Mouse (Mus musculus) midbrain, embryonic 13.5 days (tissue): ENCODE results near the gene Ak8. TPM values are rescaled to one million over a fixed set of nuclear protein-coding genes. Genes with fewer than 3 reads are reported as not detected.

Experiments used
- ATAC-seq: fragments of 200-750 bp; cut with Nextera tagmentation; 2 replicates; pipeline ENCODE4 v1.8.0; 2017; ENCODE audit warnings: mild to moderate bottlenecking, moderate TSS enrichment, moderate library complexity
- H3K27ac ChIP-seq: fragments of 300-500 bp; sonication (generic); 2 replicates; pipeline ENCODE4 v1.5.1; 2015; ENCODE audit warnings: inconsistent platforms, mild to moderate bottlenecking, moderate library complexity
- H3K27me3 ChIP-seq: fragments of 300-500 bp; sonication (generic); 2 replicates; pipeline ENCODE4 v1.6.1; 2015; ENCODE audit warnings: mild to moderate bottlenecking, inconsistent platforms
- H3K36me3 ChIP-seq: fragments of 300-500 bp; sonication (generic); 2 replicates; pipeline ENCODE4 v1.6.1; 2015; ENCODE audit warnings: mild to moderate bottlenecking, inconsistent platforms
- H3K4me1 ChIP-seq: fragments of 300-500 bp; sonication (generic); replicated peaks from 2 replicates; pipeline ENCODE4 v1.6.1; 2015; ENCODE audit warnings: inconsistent platforms
- H3K4me2 ChIP-seq: fragments of 300-500 bp; sonication (generic); replicated peaks from 2 replicates; pipeline ENCODE4 v1.6.1; 2015; ENCODE audit warnings: moderate library complexity, mild to moderate bottlenecking, inconsistent platforms
- H3K4me3 ChIP-seq: fragments of 300-500 bp; sonication (generic); replicated peaks from 2 replicates; pipeline ENCODE4 v1.5.1; 2015; ENCODE audit warnings: mild to moderate bottlenecking, inconsistent platforms
- H3K9ac ChIP-seq: fragments of 300-500 bp; sonication (generic); replicated peaks from 2 replicates; pipeline ENCODE4 v1.6.1; 2015; ENCODE audit warnings: mild to moderate bottlenecking, inconsistent platforms
- H3K9me3 ChIP-seq: fragments of 300-500 bp; sonication (generic); 2 replicates; pipeline ENCODE4 v1.6.1; 2016; ENCODE audit warnings: mild to moderate bottlenecking, inconsistent platforms
- WGBS: fragments of 180-500 bp; shearing (Covaris S2); methylation state at CpG from one replicate; pipeline ENCODE4 v1.1.7; 2015; 5-methylcytosine and 5-hydroxymethylcytosine counted together
- polyA plus RNA-seq: library from polyadenylated mRNA; unstranded; fragments of >200 nt; fragmentation: Nextera tagmentation; extraction: Ambion mirVana; gene quantifications from 2 replicates; pipeline ENCODE4 v1.2.1, GENCODE M21; 2015

Ak8 gene
- polyA plus RNA-seq, 1 experiment from 2014 or later, result 2.2 TPM

DNA sequence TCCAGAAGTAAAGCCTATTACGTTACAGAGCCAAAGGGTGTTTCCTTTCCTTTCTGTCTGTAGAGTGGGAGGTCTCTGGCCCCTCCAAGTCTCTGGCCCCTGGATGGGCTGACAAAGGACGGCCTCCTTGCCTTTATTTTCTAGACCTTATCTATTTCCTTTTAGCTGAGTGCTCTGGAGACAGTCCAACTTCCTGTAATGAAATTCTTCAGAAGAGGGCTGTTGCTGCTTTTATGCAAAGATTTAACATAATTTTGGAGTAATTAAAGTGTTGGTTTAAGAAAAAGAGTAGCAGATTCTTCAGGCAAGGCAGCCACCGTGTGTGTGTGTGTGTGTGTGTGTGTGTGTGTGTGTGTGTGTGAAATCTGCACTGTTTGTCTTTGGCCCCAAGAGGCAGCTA is 98.4 kb downstream of the Ak8 start:
- 27% methylated on average over 3 of the region's 3 CpGs for WGBS
- Histone ChIP-seq H3K9me3 (no peaks in the 10 kb centered on the region), H3K4me2 (no peak overlapping the region), H3K4me3 (no peak overlapping the region), H3K4me1 (peaks cover 33% of the 10 kb centered on the region), H3K36me3 (no peaks in the 10 kb centered on the region), H3K27ac (peak overlapping the region; percentile 80), H3K9ac (no peak overlapping the region), H3K27me3 (peaks cover 3% of the 10 kb centered on the region)
- no peak for ATAC-seq

- WGBS, result 65% methylated on average over 2 of the region's 2 CpGs
- Histone ChIP-seq H3K4me1 (peaks cover 33% of the 10 kb centered on the region), H3K9me3 (no peaks in the 10 kb centered on the region), H3K4me3 (no peak overlapping the region), H3K4me2 (no peak overlapping the region), H3K27ac (no peak overlapping the region), H3K27me3 (peaks cover 3% of the 10 kb centered on the region), H3K9ac (no peak overlapping the region), H3K36me3 (no peaks in the 10 kb centered on the region)
- no peak for ATAC-seq
Measured at GRCm38 (mm10) chr2:28799575-28799974, 99.6 kb downstream of the Ak8 start.

- H3K27ac ChIP-seq, result no peak overlapping the region
- peaks cover 3% of the 10 kb centered on the region for H3K27me3 ChIP-seq
- ATAC-seq, result no peak
- H3K4me1 ChIP-seq, result peaks cover 10% of the 10 kb centered on the region
- H3K9me3 ChIP-seq, result no peaks in the 10 kb centered on the region
- H3K9ac ChIP-seq, result no peak overlapping the region
- no peak overlapping the region for H3K4me2 ChIP-seq
- 92% methylated on average over 7 of the region's 7 CpGs for WGBS
- H3K4me3 ChIP-seq, result no peak overlapping the region
- no peaks in the 10 kb centered on the region for H3K36me3 ChIP-seq
Measured at GRCm38 (mm10) chr2:28803406-28803805, 103.4 kb downstream of the Ak8 start.

DNA sequence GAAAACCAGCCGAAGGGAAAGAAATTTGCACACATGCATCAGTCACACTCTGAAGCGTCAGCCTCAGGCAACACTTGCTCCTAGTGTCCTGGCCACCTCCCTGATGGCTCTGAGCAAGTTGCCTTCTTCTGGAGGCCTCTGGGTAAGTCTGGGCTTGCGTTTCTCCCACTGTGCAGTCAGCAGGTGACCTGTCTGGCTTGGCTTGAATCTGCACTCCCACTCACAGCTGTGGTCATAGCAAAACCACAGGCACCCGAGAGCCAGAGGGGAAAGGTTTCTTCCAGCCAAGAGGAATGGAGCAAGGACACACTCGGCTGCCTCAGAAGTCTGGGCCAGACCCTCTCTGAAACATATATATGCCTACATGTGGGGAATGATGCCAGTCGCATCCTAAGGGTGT is 108.9 kb downstream of the Ak8 start:
- Histone ChIP-seq H3K4me2 (no peak overlapping the region), H3K27ac (no peak overlapping the region), H3K4me3 (no peak overlapping the region), H3K27me3 (no peaks in the 10 kb centered on the region), H3K36me3 (no peaks in the 10 kb centered on the region), H3K9ac (no peak overlapping the region), H3K9me3 (no peaks in the 10 kb centered on the region), H3K4me1 (no peaks in the 10 kb centered on the region)
- WGBS, result 76% methylated on average over 6 of the region's 6 CpGs
- no peak for ATAC-seq

- no peak overlapping the region for H3K4me3 ChIP-seq
- no peaks in the 10 kb centered on the region for H3K4me1 ChIP-seq
- H3K9me3 ChIP-seq, result no peaks in the 10 kb centered on the region
- H3K9ac ChIP-seq, result no peak overlapping the region
- no peak overlapping the region for H3K27ac ChIP-seq
- no peak for ATAC-seq
- no peaks in the 10 kb centered on the region for H3K27me3 ChIP-seq
- WGBS, result 34% methylated on average over 5 of the region's 5 CpGs
- no peak overlapping the region for H3K4me2 ChIP-seq
- H3K36me3 ChIP-seq, result no peaks in the 10 kb centered on the region
Measured at GRCm38 (mm10) chr2:28810260-28811013, 110.5 kb downstream of the Ak8 start.

GRCm38 (mm10) chr2:28818866-28819265 is 118.9 kb downstream of the Ak8 start:
- no peak overlapping the region for H3K4me2 ChIP-seq
- H3K9me3 ChIP-seq, result no peaks in the 10 kb centered on the region
- no peaks in the 10 kb centered on the region for H3K4me1 ChIP-seq
- ATAC-seq, result no peak
- no peak overlapping the region for H3K9ac ChIP-seq
- H3K27ac ChIP-seq, result no peak overlapping the region
- H3K36me3 ChIP-seq, result peaks cover 14% of the 10 kb centered on the region
- 86% methylated on average over 4 of the region's 4 CpGs for WGBS
- H3K4me3 ChIP-seq, result no peak overlapping the region
- H3K27me3 ChIP-seq, result no peaks in the 10 kb centered on the region

DNA sequence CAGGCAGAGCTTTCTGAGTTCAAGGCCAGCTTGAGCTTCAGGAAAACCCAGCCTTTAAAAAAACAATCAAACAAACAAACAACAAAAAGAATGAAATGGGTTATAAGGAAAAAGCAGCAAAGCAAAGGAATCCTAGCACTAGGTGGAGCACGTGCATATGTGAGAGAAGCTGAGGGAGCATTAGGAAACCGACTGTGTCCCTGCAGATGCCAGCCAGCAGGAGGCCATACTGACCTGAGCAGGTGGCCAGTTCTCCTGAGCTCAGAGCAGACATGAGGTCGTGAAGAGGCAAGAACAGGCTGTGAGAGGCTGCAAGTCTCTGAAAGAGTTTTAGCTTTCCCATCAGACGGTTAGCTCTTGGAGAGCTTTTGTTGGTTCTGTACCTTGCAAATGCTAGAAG is 129.3 kb downstream of the Ak8 start:
- Histone ChIP-seq H3K36me3 (peaks cover 90% of the 10 kb centered on the region), H3K4me3 (no peak overlapping the region), H3K9ac (no peak overlapping the region), H3K4me1 (no peaks in the 10 kb centered on the region), H3K4me2 (no peak overlapping the region), H3K27me3 (no peaks in the 10 kb centered on the region), H3K9me3 (no peaks in the 10 kb centered on the region), H3K27ac (no peak overlapping the region)
- 40% methylated on average over 4 of the region's 4 CpGs for WGBS
- ATAC-seq, result no peak

DNA sequence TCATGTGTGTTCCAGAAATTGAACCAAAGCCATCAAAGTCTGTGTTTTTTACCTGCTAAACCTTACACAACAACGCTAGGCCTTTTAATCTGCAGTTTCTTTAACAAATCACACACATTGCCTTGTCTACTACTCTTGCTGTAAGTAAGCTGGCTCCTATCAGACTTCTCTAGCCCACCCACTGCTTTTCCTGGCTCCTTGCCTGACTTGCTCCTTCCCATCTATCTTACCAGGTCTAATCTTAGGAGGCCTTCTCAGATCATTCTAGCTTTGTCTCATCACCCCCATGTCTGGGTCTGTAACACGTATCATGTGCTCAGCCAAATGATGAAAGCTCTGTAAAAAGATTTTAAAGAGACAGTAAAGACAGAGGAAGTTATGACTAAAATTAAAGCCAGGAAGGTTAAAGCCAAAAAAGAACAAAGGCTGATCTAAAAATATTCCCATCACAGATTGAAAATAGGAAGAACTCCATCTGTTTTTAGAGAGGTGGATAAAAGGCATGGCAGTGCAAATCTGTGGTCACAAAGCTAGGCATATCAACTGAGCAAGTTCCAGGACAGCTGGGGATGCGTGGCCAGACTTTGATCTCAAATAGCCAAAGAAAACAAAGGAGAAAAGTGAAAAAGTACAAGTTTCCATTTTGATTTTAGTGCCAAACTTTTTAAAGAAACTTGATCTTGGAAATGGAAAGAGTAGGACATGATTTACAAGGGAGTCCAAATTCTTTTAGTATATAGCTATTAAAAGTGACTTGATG is 136.4 kb downstream of the Ak8 start:
- no peak overlapping the region for H3K9ac ChIP-seq
- H3K27me3 ChIP-seq, result no peaks in the 10 kb centered on the region
- H3K36me3 ChIP-seq, result peaks cover 34% of the 10 kb centered on the region
- H3K27ac ChIP-seq, result no peak overlapping the region
- H3K9me3 ChIP-seq, result no peaks in the 10 kb centered on the region
- 82% methylated on average over 3 of the region's 3 CpGs for WGBS
- no peak overlapping the region for H3K4me3 ChIP-seq
- H3K4me2 ChIP-seq, result no peak overlapping the region
- ATAC-seq, result no peak
- H3K4me1 ChIP-seq, result peaks cover 34% of the 10 kb centered on the region

DNA sequence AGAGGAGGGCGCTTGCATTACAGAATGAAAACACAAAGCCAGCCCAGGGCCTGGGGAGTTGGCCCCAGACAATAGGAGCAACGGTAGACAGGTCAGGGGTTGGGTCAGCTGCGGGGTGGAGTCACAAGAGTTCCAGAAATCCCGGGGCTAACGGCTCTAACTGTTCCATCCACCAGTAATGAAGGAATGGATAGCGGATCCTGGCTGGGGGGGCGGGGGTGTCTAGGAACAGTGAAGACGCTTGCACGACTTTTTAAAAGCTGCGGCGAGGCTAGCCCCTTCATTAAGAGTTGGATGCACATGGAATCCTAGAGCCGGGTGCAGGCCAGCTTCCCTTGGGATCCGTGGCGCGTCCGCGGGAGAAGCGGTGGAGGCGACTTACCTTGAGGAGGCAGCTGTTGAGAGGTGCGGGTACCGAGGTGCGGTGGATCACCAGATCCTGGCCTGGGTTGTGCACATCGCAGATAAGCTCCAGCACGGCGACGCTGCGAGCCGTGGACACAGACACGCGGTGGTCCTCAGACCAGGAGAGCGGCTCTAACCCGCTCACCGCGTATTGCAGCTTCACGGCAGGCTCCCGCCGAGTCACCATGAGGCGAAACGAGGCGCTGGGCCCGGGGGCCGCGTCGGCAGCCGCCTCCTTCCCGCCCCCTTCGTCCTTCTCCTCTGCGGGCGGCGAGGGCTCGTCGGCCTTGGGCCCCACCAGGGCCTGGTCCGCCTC is 139.7 kb downstream of the Ak8 start:
- Histone ChIP-seq H3K9ac (peak overlapping the region; percentile 95), H3K4me1 (peaks cover 53% of the 10 kb centered on the region), H3K4me3 (peak overlapping the region; percentile 99), H3K9me3 (no peaks in the 10 kb centered on the region), H3K36me3 (peaks cover 8% of the 10 kb centered on the region), H3K27ac (peak overlapping the region; percentile 90), H3K4me2 (peak overlapping the region; percentile 99), H3K27me3 (no peaks in the 10 kb centered on the region)
- peak; percentile 80 for ATAC-seq
- WGBS, result under 1% methylated on average over 51 of the region's 53 CpGs

GRCm38 (mm10) chr2:28840222-28840951 is 140.4 kb downstream of the Ak8 start, which contains the start of the genes Gtf3c4 and Ddx31:
Gene Gtf3c4 (minus strand): TSS chr2:28840360.
Gene Ddx31 (plus strand): TSS chr2:28840406.
- H3K4me1 ChIP-seq, result peaks cover 53% of the 10 kb centered on the region
- H3K27me3 ChIP-seq, result no peaks in the 10 kb centered on the region
- H3K36me3 ChIP-seq, result peaks cover 10% of the 10 kb centered on the region
- peak within 1 kb of the TSS; percentile 95 for H3K9ac ChIP-seq
- WGBS, result under 1% methylated on average over 63 of the region's 63 CpGs
- H3K27ac ChIP-seq, result peak within 1 kb of the TSS; percentile 90
- H3K4me2 ChIP-seq, result peak within 1 kb of the TSS; percentile 99
- H3K9me3 ChIP-seq, result no peaks in the 10 kb centered on the region
- ATAC-seq, result peak; percentile 95
- peak within 1 kb of the TSS; percentile 99 for H3K4me3 ChIP-seq

DNA sequence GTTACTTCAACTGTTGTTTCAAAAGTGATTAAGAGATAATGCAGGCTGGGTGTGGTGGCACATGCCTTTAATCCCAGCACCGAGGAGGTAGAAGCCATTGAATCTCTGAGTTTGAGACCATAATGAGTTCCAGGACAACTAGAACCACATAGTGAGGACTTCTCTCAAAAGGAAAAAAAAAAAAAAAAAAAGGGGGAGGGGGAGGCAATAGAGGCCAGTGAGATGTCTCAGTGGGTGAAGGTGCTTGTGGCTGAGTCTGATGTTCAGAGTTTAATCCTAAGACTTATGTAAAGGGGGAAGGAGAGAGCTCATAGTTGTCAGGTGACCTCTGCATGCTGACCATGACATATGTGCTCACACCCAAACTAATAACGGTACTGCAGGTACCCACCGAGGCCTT is 142.1 kb downstream of the Ak8 start:
- 81% methylated on average over 3 of the region's 3 CpGs for WGBS
- H3K4me2 ChIP-seq, result peak overlapping the region; percentile 99
- no peak for ATAC-seq
- no peak overlapping the region for H3K27ac ChIP-seq
- H3K27me3 ChIP-seq, result no peaks in the 10 kb centered on the region
- H3K9ac ChIP-seq, result peak overlapping the region; percentile 95
- no peaks in the 10 kb centered on the region for H3K9me3 ChIP-seq
- peaks cover 24% of the 10 kb centered on the region for H3K36me3 ChIP-seq
- peak overlapping the region; percentile 99 for H3K4me3 ChIP-seq
- H3K4me1 ChIP-seq, result peaks cover 46% of the 10 kb centered on the region
